Mouse (Mus musculus): ENCODE measurements around the gene Celf2. TPM values are rescaled to one million over a fixed set of nuclear protein-coding genes. Genes with fewer than 3 reads are reported as not detected.

Gene Celf2
- polyA plus RNA-seq, 1 experiment from 2014 or later, result 16.5 TPM

DNA sequence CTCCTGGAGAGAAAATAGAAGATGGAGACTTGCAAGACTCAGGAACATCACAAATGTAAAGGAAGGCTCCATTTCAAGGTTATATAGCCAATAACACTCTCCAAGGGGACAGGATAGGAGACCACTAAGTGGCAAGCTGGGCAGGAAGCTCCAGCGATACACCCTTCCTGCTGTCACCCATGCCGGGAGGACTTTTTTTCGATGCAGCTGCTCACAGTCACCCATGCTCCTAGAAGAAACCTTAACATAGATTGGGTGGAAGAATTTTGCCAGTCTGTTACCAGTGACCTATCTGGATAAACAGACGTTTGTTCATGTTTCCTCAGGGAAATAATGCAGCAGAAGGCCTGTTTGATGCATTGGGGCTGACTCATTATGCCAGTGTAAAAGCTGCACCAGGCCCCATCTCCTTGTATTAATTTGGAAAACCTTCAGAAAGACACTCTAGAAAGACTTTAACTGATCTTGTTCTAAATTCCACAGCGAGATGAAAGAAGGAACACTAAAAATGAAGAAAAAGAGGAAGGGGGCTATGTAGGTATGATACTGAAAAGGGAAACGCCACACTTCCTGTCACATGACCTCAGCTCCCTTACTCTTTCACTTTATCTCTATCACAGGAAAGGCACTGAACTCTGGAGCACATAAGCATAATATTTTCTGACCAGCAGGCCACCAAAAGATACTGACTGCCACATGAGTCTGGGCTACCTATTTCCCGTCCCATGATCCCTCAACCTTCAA lies 798.5 kb downstream of the Celf2 start:
- Histone ChIP-seq H3K4me2 (replicated peaks; ENCODE audit: low read depth, low read length) (no peak overlapping the region), H3K4me3 (ENCODE audit: low read length) (no peak overlapping the region), H3K36me3 (ENCODE audit: insufficient read depth, low read length) (no peaks in the 10 kb centered on the region), H3K27me3 (ENCODE audit: insufficient read depth, low read length) (no peaks in the 10 kb centered on the region), H3K4me1 (ENCODE audit: insufficient read depth, low read length) (no peaks in the 10 kb centered on the region; the same call in 1 of the 2 replicates), H3K9me3 (ENCODE audit: low read length) (no peaks in the 10 kb centered on the region), H3K27ac (ENCODE audit: low read length) (no peak overlapping the region), H3K9ac (replicated peaks; ENCODE audit: low read length) (no peak overlapping the region)
- no peak for ATAC-seq (ENCODE audit: low FRiP score, low TSS enrichment)
- WGBS, result 85% methylated on average over 7 of the region's 7 CpGs

DNA sequence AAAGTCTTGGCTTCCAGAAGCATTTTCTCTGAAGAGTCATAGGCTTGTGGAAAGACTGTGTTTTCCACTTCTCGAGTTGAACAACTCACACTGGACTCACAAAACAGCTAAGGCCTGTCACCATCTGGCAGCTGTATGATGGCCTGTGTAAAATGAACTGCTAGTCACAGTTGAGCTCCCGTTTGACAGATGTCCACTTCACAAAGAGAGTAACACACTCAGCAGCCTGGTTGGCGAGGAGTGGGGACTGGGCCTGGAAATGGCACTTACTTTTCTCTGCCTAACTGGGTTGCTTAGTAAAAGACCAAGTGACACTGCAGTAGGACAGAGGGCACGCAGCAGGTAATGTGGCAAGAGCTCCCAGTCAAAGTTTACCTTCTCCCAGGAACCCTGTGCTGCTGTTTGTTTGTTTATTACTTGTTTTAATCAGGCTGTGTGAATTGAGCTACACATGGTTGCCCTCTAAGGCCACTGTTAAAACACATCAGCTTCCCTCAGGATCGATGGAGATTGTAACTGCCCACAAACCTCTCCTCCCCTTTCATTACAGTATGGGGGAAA lies 801.3 kb downstream of the Celf2 start:
- Histone ChIP-seq H3K9me3 (ENCODE audit: low read length) (no peaks in the 10 kb centered on the region), H3K4me2 (replicated peaks; ENCODE audit: low read depth, low read length) (no peak overlapping the region), H3K36me3 (ENCODE audit: insufficient read depth, low read length) (no peaks in the 10 kb centered on the region), H3K27ac (ENCODE audit: low read length) (no peak overlapping the region), H3K4me1 (ENCODE audit: insufficient read depth, low read length) (no peaks in the 10 kb centered on the region; the same call in 1 of the 2 replicates), H3K4me3 (ENCODE audit: low read length) (no peak overlapping the region), H3K9ac (replicated peaks; ENCODE audit: low read length) (no peak overlapping the region), H3K27me3 (ENCODE audit: insufficient read depth, low read length) (no peaks in the 10 kb centered on the region)
- WGBS, result 37% methylated on average over 5 of the region's 5 CpGs
- peak; percentile 49 for ATAC-seq (ENCODE audit: low FRiP score, low TSS enrichment)

DNA sequence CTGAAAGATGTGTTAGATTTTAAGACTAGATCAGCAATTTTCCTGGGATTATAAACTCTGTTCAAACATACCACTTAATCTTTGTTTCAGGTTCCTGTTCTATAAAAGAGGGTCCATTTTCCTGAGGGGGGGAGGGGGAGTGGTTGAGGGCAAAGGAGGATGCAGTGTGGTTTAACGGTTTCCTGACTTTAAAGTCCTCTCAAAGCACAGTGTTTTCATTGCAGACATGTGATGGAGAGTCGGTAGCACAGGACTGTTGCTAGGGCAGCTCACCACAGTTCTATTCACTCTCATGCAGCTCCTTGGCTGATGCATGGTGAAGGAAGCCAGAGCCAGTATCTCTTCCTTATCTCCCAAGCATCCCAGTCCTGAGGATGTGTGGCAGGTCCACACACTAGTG lies 802.1 kb downstream of the Celf2 start:
- H3K36me3 ChIP-seq (ENCODE audit: insufficient read depth, low read length), result no peaks in the 10 kb centered on the region
- H3K4me3 ChIP-seq (ENCODE audit: low read length), result no peak overlapping the region
- 9% methylated on average over 2 of the region's 2 CpGs for WGBS
- H3K4me1 ChIP-seq (ENCODE audit: insufficient read depth, low read length), result no peaks in the 10 kb centered on the region; the same call in 1 of the 2 replicates
- ATAC-seq (ENCODE audit: low FRiP score, low TSS enrichment), result peak; percentile 46; the same call in 1 of the 2 replicates
- no peak overlapping the region for H3K4me2 ChIP-seq (replicated peaks; ENCODE audit: low read depth, low read length)
- no peaks in the 10 kb centered on the region for H3K27me3 ChIP-seq (ENCODE audit: insufficient read depth, low read length)
- no peaks in the 10 kb centered on the region for H3K9me3 ChIP-seq (ENCODE audit: low read length)
- no peak overlapping the region for H3K27ac ChIP-seq (ENCODE audit: low read length)
- H3K9ac ChIP-seq (replicated peaks; ENCODE audit: low read length), result no peak overlapping the region

DNA sequence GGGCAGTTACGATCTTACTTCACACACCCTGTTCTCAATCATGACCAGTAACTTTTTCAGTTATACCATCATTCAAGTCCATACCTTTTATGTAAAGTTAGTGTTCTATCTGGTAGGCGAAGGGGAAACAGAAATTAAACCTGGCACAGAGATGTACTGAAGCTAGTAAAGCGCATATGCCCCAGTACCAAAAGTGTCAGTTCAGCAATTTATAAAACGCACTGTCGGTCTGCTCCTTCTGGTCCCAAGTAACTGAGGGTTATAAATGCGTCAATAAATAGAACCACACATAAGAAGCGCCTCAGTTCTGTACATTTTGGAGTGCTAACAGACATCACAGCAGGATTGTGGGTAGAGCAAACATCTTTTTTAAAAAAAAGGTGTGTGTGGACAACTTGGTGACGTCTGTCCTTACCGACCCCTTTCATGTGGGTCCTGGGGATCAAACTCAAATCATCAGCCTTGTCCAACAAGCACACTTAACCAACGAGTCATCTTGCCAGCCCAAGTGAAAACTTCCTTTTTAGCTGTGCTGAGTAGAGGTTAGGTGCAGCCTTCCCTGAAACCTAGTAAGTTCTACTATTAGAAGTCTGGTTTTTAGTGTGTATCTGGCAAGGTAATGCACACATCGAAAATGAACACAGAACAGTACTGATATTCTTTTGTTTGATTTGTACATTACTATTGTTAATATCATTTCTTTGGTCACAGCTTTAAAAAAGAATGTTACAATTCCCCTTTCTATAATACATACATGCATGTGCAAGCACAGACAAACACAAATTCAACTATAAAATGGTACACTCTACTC lies 803.2 kb downstream of the Celf2 start:
- H3K4me1 ChIP-seq (ENCODE audit: insufficient read depth, low read length), result no peaks in the 10 kb centered on the region; the same call in 1 of the 2 replicates
- 77% methylated on average over 11 of the region's 11 CpGs for WGBS
- no peaks in the 10 kb centered on the region for H3K36me3 ChIP-seq (ENCODE audit: insufficient read depth, low read length)
- H3K27ac ChIP-seq (ENCODE audit: low read length), result no peak overlapping the region
- H3K9me3 ChIP-seq (ENCODE audit: low read length), result no peaks in the 10 kb centered on the region
- ATAC-seq (ENCODE audit: low FRiP score, low TSS enrichment), result no peak
- no peak overlapping the region for H3K4me2 ChIP-seq (replicated peaks; ENCODE audit: low read depth, low read length)
- H3K27me3 ChIP-seq (ENCODE audit: insufficient read depth, low read length), result no peaks in the 10 kb centered on the region
- no peak overlapping the region for H3K9ac ChIP-seq (replicated peaks; ENCODE audit: low read length)
- H3K4me3 ChIP-seq (ENCODE audit: low read length), result no peak overlapping the region

DNA sequence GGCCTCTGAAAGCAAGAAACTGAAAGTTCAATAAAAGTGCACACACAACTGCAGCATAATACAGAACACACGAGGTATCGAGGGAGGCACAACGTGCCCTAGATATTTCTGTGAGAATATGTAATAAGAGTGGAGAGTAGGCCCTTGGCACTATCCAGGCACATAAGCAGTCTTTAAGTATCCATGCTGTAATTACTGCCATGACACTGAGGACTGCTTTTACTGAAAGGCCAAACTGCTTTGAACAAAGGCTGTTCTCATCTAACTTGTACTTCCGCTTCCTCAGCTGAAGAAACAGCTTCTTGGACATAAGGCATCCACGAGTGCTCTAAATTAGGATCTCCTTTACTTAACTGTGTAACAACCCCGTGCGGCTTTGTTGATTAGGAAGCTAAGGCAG lies 803.9 kb downstream of the Celf2 start:
- Histone ChIP-seq H3K4me1 (ENCODE audit: insufficient read depth, low read length) (no peaks in the 10 kb centered on the region; the same call in 1 of the 2 replicates), H3K9me3 (ENCODE audit: low read length) (no peaks in the 10 kb centered on the region), H3K27ac (ENCODE audit: low read length) (no peak overlapping the region), H3K36me3 (ENCODE audit: insufficient read depth, low read length) (no peaks in the 10 kb centered on the region), H3K4me2 (replicated peaks; ENCODE audit: low read depth, low read length) (no peak overlapping the region), H3K9ac (replicated peaks; ENCODE audit: low read length) (no peak overlapping the region), H3K4me3 (ENCODE audit: low read length) (no peak overlapping the region), H3K27me3 (ENCODE audit: insufficient read depth, low read length) (no peaks in the 10 kb centered on the region)
- no peak for ATAC-seq (ENCODE audit: low FRiP score, low TSS enrichment)
- WGBS, result 77% methylated on average over 7 of the region's 7 CpGs

DNA sequence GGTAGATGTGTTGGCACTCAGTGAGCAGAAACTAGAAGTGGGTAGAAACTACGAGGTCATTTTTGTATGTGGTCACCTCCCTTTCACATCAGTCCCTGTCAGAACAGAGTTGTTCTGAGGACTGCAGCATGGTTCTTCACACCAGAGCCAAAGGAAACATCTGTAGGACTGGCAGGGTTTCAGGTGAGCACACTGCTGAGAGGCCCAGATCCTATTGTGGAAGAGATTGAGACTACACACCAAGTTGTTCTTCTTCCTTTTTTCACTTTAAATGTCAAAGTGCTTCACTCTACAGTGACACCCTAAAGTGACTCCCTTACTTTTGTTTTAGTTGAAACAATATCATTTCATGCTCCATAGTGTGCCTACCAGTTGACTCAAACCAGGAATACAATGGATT lies 804.6 kb downstream of the Celf2 start:
- H3K4me2 ChIP-seq (replicated peaks; ENCODE audit: low read depth, low read length), result no peak overlapping the region
- H3K4me3 ChIP-seq (ENCODE audit: low read length), result no peak overlapping the region
- H3K4me1 ChIP-seq (ENCODE audit: insufficient read depth, low read length), result no peaks in the 10 kb centered on the region; the same call in 1 of the 2 replicates
- H3K27me3 ChIP-seq (ENCODE audit: insufficient read depth, low read length), result no peaks in the 10 kb centered on the region
- no peak overlapping the region for H3K27ac ChIP-seq (ENCODE audit: low read length)
- H3K9me3 ChIP-seq (ENCODE audit: low read length), result no peaks in the 10 kb centered on the region
- ATAC-seq (ENCODE audit: low FRiP score, low TSS enrichment), result no peak
- no peak overlapping the region for H3K9ac ChIP-seq (replicated peaks; ENCODE audit: low read length)
- 76% methylated on average over 1 of the region's 1 CpGs for WGBS
- H3K36me3 ChIP-seq (ENCODE audit: insufficient read depth, low read length), result no peaks in the 10 kb centered on the region

DNA sequence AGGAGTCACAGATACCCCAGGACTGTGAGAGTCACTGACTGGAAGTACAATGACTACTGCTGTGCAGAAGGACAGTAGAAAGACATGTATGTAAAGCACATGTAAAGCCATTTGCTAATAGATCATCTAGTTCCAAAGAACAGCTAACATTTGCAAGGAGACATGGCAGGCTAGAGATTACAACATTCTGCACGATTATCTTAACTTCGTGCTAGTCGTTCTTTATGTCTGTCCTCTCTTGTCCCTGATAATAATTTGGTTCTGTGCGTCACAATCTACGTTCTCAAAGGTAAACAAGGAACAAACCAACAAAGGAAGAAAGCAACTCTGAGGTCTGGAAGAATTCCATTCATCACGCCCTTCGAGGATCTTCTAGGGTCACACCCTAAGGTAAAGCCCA lies 805.0 kb downstream of the Celf2 start:
- Histone ChIP-seq H3K4me2 (replicated peaks; ENCODE audit: low read depth, low read length) (no peak overlapping the region), H3K36me3 (ENCODE audit: insufficient read depth, low read length) (no peaks in the 10 kb centered on the region), H3K9ac (replicated peaks; ENCODE audit: low read length) (no peak overlapping the region), H3K9me3 (ENCODE audit: low read length) (no peaks in the 10 kb centered on the region), H3K4me3 (ENCODE audit: low read length) (no peak overlapping the region), H3K27me3 (ENCODE audit: insufficient read depth, low read length) (no peaks in the 10 kb centered on the region), H3K4me1 (ENCODE audit: insufficient read depth, low read length) (no peaks in the 10 kb centered on the region; the same call in 1 of the 2 replicates), H3K27ac (ENCODE audit: low read length) (no peak overlapping the region)
- WGBS, result 92% methylated on average over 7 of the region's 7 CpGs
- no peak for ATAC-seq (ENCODE audit: low FRiP score, low TSS enrichment)

DNA sequence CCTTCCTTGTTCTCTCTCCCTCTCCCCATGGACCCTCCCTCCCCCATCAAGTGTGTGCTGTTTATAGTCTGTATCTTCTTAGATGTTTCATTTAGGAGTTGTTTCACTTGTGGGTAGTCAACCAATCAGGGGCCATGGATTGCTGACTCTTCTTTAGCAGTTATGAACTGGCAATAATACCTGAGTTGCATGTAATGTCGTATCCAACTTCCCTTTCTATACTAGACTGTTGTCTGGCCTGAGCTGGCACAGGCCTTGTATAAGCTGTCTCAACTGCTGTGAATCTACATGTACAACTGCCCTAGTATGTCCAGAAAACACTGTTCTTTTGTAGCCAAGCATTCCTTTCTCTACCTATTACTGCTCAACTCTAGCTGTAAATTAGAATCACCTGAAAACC lies 813.0 kb downstream of the Celf2 start:
- no peak for ATAC-seq (ENCODE audit: low FRiP score, low TSS enrichment)
- H3K9me3 ChIP-seq (ENCODE audit: low read length), result no peaks in the 10 kb centered on the region
- no peaks in the 10 kb centered on the region for H3K27me3 ChIP-seq (ENCODE audit: insufficient read depth, low read length)
- no peak overlapping the region for H3K27ac ChIP-seq (ENCODE audit: low read length)
- H3K36me3 ChIP-seq (ENCODE audit: insufficient read depth, low read length), result no peaks in the 10 kb centered on the region
- H3K9ac ChIP-seq (replicated peaks; ENCODE audit: low read length), result no peak overlapping the region
- WGBS, result 94% methylated on average over 1 of the region's 1 CpGs
- H3K4me2 ChIP-seq (replicated peaks; ENCODE audit: low read depth, low read length), result no peak overlapping the region
- no peak overlapping the region for H3K4me3 ChIP-seq (ENCODE audit: low read length)
- no peaks in the 10 kb centered on the region for H3K4me1 ChIP-seq (ENCODE audit: insufficient read depth, low read length)

DNA sequence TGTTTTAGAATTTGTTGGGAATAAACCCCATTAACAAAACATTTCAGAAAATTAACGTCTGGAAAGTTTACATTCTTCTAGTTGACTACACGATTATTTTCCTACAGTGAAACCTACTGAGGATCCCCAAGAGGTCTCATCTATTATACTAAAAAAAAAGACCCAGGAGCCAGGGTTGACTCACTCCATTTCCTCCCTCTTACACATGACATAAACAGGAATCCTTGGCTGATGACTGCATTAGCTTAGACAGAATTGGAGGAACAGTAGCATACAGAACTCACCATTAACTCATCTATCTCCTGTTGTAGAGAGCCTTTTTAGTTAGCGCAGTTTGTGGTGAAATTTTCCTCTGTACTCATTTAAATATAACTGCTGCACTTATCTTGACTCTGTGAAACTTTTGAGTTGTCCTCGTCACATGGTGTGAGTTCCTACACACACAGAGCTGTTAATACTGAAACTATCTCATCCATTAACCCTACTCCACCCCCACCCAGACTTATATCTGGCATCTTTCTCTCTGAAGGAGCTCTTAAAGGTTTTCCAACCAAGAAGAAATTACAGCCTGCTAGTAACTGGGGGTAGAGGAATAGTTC lies 813.9 kb downstream of the Celf2 start:
- no peak for ATAC-seq (ENCODE audit: low FRiP score, low TSS enrichment)
- H3K4me2 ChIP-seq (replicated peaks; ENCODE audit: low read depth, low read length), result no peak overlapping the region
- no peak overlapping the region for H3K9ac ChIP-seq (replicated peaks; ENCODE audit: low read length)
- H3K4me1 ChIP-seq (ENCODE audit: insufficient read depth, low read length), result no peaks in the 10 kb centered on the region
- H3K9me3 ChIP-seq (ENCODE audit: low read length), result no peaks in the 10 kb centered on the region
- no peaks in the 10 kb centered on the region for H3K27me3 ChIP-seq (ENCODE audit: insufficient read depth, low read length)
- no peak overlapping the region for H3K27ac ChIP-seq (ENCODE audit: low read length)
- WGBS, result 65% methylated on average over 4 of the region's 4 CpGs
- no peaks in the 10 kb centered on the region for H3K36me3 ChIP-seq (ENCODE audit: insufficient read depth, low read length)
- H3K4me3 ChIP-seq (ENCODE audit: low read length), result no peak overlapping the region

Measured in kidney, embryonic 16.5 days (tissue).